Mouse (Mus musculus) small intestine, adult 2 months (tissue): ENCODE measurements at regions not wholly inside any gene's neighbourhood (a gene's known extent, or its start where the extent isn't known, plus 50 kb on each side); places are given as distances from the start of the nearest gene placed in this dataset.
"Not testable (repeated sequence)": the region's sequence is repeated elsewhere in the genome, so short reads cannot be mapped to it uniquely, and the experiment has no call there.

Experiments
- H3K27ac ChIP-seq: fragments of 200-500 bp; 2 replicates; pipeline ENCODE4 v1.5.1; 2012; ENCODE audit warnings: low read depth, low read length, control low read depth, inconsistent platforms; ENCODE audit not compliant: insufficient read depth
- H3K27me3 ChIP-seq: fragments of 200-500 bp; 2 replicates; pipeline ENCODE4 v1.6.1; 2012; ENCODE audit warnings: mild to moderate bottlenecking, moderate library complexity, low read length, inconsistent platforms; ENCODE audit not compliant: control insufficient read depth, insufficient read depth
- H3K36me3 ChIP-seq: fragments of 200-500 bp; 2 replicates; pipeline ENCODE4 v1.6.1; 2012; ENCODE audit warnings: mild to moderate bottlenecking, low read length, control low read depth, inconsistent platforms; ENCODE audit not compliant: control insufficient read depth, insufficient read depth
- H3K4me1 ChIP-seq: fragments of 200-500 bp; 2 replicates; pipeline ENCODE4 v1.6.1; 2012; ENCODE audit warnings: low read length, inconsistent platforms, mixed read lengths; ENCODE audit not compliant: control insufficient read depth, insufficient read depth, insufficient read length
- H3K4me3 ChIP-seq: fragments of 200-500 bp; 2 replicates; pipeline ENCODE4 v1.5.1; 2012; ENCODE audit warnings: low read depth, mild to moderate bottlenecking, control low read depth, inconsistent platforms, low read length, moderate library complexity
- CTCF ChIP-seq: fragments of 200-500 bp; IDR thresholded peaks from 2 replicates; pipeline ENCODE4 v1.5.1; 2012; ENCODE audit warnings: low read depth, mild to moderate bottlenecking, control low read depth, inconsistent platforms, low read length, moderate library complexity, mixed read lengths; ENCODE audit not compliant: insufficient replicate concordance, insufficient read length; ENCODE audit errors: extremely low read depth
- POLR2A ChIP-seq: fragments of 200-500 bp; IDR thresholded peaks from 2 replicates; pipeline ENCODE4 v1.6.1; 2012; ENCODE audit warnings: low read depth, mild to moderate bottlenecking, control low read depth, inconsistent platforms, low read length, moderate library complexity
- WGBS: fragments of 180-500 bp; shearing (Covaris S2); methylation state at CpG from one replicate; pipeline ENCODE4 v1.1.7; 2018; 5-methylcytosine and 5-hydroxymethylcytosine counted together

GRCm38 (mm10) chr13:107781221-107781620 is 263.0 kb upstream of the Smim15 start:
- TF ChIP-seq CTCF (no peak), POLR2A (no peak)
- H3K4me3 ChIP-seq: no peak overlapping the region
- H3K36me3 ChIP-seq: 0 out of 2 replicates have a peak, but pooled peaks cover 2% of the 10 kb centered on the region
- H3K4me1 ChIP-seq: peaks cover 5% of the 10 kb centered on the region; the same call in 1 of the 2 replicates
- no peaks in the 10 kb centered on the region for H3K27me3 ChIP-seq
- WGBS: 73% methylated on average over 2 of the region's 2 CpGs
- no peak overlapping the region for H3K27ac ChIP-seq

- 0 out of 2 replicates have a peak, but pooled peaks cover 2% of the 10 kb centered on the region for H3K36me3 ChIP-seq
- H3K4me3 ChIP-seq: no peak overlapping the region
- no peaks in the 10 kb centered on the region for H3K27me3 ChIP-seq
- H3K27ac ChIP-seq: no peak overlapping the region
- 89% methylated on average over 4 of the region's 4 CpGs for WGBS
- no peak for TF ChIP-seq CTCF
- TF ChIP-seq POLR2A: no peak
- peaks cover 5% of the 10 kb centered on the region; the same call in 1 of the 2 replicates for H3K4me1 ChIP-seq
These were observed 264.7 kb upstream of the Smim15 start for GRCm38 (mm10) chr13:107779591-107779990.

- not testable (repeated sequence) for H3K27me3 ChIP-seq, H3K27ac ChIP-seq, H3K36me3 ChIP-seq, H3K4me1 ChIP-seq, H3K4me3 ChIP-seq
- 95% methylated on average over 19 of the region's 19 CpGs for WGBS
These were observed 269.7 kb upstream of the Smim15 start for GRCm38 (mm10) chr13:107774499-107774898.

- Histone ChIP-seq H3K27ac (no peak overlapping the region), H3K4me1 (no peaks in the 10 kb centered on the region), H3K27me3 (no peaks in the 10 kb centered on the region), H3K36me3 (peaks cover 12% of the 10 kb centered on the region; the same call in 1 of the 2 replicates), H3K4me3 (no peak overlapping the region)
- WGBS: 94% methylated on average over 2 of the region's 2 CpGs
- TF ChIP-seq CTCF (no peak), POLR2A (no peak)
These were observed 277.0 kb upstream of the Smim15 start for GRCm38 (mm10) chr13:107767262-107767624.

GRCm38 (mm10) chr13:107766397-107767261 is 277.6 kb upstream of the Smim15 start:
- Histone ChIP-seq H3K27me3 (no peaks in the 10 kb centered on the region), H3K4me3 (no peak overlapping the region), H3K36me3 (peaks cover 12% of the 10 kb centered on the region; the same call in 1 of the 2 replicates), H3K27ac (no peak overlapping the region), H3K4me1 (no peaks in the 10 kb centered on the region)
- no peak for TF ChIP-seq CTCF
- no peak for TF ChIP-seq POLR2A
- 84% methylated on average over 13 of the region's 13 CpGs for WGBS

GRCm38 (mm10) chr13:107763911-107764310 is 280.3 kb upstream of the Smim15 start:
- H3K36me3 ChIP-seq: peaks cover 8% of the 10 kb centered on the region; the same call in 1 of the 2 replicates
- WGBS: 92% methylated on average over 5 of the region's 5 CpGs
- TF ChIP-seq POLR2A: no peak
- H3K4me3 ChIP-seq: no peak overlapping the region
- H3K27me3 ChIP-seq: no peaks in the 10 kb centered on the region
- H3K27ac ChIP-seq: no peak overlapping the region
- H3K4me1 ChIP-seq: no peaks in the 10 kb centered on the region

GRCm38 (mm10) chr13:107760511-107760910 is 283.7 kb upstream of the Smim15 start:
- H3K36me3 ChIP-seq: no peaks in the 10 kb centered on the region
- no peaks in the 10 kb centered on the region for H3K27me3 ChIP-seq
- 91% methylated on average over 8 of the region's 8 CpGs for WGBS
- H3K27ac ChIP-seq: no peak overlapping the region
- H3K4me3 ChIP-seq: no peak overlapping the region
- no peak for TF ChIP-seq POLR2A
- TF ChIP-seq CTCF: no peak
- H3K4me1 ChIP-seq: 0 out of 2 replicates have a peak, but pooled peaks cover 1% of the 10 kb centered on the region
